Mouse (Mus musculus) thymus, postnatal 4 days (tissue): ENCODE data around the gene S100a7a.
A peak's percentile ranks its signal among the peaks of the same experiment; 100 is the strongest.

Experiments
- DNase-seq: peaks from one replicate; pipeline ENCODE4 v3.0.0; 2021

Gene S100a7a

DNA sequence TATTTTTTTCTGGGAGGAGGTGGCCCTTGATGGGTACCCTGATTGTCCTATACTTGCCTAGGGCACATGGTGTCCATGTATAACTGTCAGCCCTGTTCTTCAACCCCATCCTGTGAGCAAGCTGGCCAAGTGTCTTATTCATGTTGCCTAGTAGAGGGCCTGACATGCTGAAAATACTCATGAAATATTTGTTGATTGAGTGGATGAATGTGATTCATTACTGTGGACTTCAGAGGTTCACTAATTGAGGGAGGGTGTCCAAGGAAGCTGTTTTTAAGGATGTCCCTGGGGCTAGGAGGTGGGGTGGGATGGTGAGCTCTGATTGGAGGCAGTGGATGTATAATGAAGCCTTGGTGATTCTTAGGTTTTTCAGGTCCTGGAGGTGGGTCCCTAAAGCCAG, at the start of gene S100a7a:
Gene S100a7a, plus strand, starts transcription at position 301 of the 400 bp plus-strand sequence.
- no peak for DNase-seq

DNA sequence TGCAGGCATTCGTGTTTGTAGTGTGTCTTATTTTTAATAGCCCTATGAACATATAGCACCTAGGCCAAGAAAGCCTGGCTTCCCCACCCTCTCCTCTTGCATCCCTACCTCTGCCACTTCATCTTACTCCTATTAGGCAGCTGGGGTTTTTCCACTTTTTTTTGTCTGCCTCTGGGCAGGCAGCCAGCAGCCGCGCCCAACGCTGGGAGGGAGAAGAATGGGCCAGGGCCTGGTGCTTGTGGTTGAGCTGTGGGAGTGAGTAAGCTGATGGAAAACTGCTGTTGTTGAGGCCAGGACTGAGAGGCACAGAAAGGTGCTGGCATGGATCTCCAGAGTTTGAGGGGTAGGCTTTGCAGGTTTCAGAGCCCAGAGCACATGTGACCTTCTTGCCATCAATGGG, 49.4 kb upstream of the S100a7a start:
- no peak for DNase-seq

DNA sequence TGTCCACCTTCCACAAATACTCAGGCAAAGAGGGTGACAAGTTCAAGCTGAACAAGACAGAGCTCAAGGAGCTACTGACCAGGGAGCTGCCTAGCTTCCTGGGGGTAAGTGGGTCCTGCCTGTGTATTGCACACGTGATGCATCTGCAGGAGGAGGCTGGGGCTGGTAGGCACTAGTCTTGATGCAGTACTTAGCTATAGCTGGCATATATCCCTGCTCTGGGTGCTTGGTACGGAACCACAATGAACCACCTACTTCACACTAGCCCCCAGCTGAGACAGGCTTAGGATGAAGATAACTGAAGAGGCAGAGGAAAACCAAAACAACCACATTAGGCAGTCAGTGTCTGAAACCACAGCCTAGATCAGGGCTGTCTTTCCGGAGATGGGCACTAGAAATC, 48.8 kb upstream of the S100a7a start:
- no peak for DNase-seq

DNA sequence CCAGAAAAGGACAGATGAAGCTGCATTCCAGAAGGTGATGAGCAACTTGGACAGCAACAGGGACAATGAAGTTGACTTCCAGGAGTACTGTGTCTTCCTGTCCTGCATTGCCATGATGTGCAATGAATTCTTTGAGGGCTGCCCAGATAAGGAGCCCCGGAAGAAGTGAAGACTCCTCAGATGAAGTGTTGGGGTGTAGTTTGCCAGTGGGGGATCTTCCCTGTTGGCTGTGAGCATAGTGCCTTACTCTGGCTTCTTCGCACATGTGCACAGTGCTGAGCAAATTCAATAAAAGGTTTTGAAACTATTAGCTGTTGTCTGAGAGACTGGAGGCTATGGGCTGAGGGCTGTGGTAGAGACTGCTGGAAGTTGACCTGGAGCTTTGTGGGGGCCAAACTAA, 48.1 kb upstream of the S100a7a start:
- DNase-seq: no peak

DNA sequence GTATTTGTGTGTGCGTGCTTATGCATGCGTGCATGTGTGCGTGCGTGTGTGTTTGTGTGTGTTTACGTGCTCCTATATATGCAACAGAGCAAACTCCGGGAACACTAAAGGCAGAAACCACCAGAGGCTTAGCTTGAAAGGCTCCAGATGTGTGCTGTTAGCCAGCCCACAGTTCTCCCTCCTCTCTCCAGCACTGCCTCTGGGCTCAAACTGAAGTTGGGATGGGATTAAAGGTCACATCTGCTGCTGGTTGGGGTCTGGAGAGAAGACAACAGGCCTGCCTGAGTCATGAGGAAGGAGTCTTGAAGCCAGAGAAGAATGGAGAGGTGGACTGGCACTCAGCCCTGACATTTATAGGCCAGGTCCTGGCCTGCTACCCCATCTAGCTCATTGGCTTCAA, 47.6 kb upstream of the S100a7a start:
- no peak for DNase-seq

DNA sequence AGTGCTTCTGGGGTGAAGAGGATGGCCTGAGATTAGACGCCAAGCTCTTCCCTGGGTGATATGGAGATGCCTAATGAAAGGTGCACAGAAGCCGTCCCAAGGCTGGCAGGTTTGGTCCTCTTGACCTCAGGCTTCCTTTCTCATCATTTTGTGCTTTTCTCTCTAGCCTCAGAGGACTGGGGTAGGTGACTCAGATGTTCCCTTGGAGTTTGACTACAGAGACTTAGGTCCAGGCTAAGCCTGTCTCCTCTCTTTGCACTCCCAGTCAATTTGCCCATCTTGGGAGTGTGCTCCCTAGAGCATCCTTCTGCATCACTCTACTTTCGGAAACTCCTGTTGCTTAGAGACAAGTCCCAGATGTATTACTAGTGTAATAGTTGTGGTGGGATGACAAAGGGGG, 46.5 kb upstream of the S100a7a start:
- DNase-seq: no peak

DNA sequence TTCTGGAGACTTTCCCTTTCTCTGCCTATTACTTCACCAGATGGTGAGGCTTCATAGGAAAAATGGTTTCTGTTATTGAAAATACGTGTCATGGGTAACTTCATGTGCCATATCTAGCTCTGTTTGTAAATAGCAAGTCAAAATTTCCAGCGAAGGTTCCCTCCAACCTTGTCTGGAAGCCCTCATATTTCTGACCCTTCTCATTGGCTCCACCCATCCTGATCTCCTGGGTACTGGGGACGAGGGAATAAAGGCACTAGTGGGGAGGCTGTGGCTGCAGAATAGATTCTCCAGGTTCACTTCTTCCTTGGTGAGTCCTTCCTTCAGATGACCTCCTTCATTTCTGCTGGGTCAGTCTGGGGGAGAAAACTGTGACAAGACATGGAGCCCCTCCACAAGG, 45.6 kb upstream of the S100a7a start, which contains the start of gene S100a5:
Gene S100a5, plus strand, starts transcription at position 301 of the 400 bp plus-strand sequence.
- DNase-seq: no peak

DNA sequence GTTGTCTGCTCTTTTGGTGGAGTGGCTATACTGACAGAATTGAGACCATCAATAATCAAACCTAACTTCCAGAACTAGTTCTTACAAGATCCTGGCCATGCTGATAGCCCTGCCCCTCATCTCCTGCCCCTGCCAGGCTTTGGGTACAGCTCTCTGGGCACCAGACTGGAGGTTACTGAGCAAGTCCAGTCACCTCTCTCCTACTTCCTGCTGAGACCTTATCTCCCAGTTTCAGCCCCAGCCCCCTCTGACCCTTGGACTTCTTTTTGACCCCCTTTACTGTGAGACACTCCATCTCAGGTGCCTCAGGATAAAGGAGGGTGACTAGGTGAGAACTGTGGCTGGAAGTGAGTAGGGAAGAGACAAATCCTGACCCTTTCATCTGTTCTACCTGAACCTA, 44.7 kb upstream of the S100a7a start:
- DNase-seq: no peak

DNA sequence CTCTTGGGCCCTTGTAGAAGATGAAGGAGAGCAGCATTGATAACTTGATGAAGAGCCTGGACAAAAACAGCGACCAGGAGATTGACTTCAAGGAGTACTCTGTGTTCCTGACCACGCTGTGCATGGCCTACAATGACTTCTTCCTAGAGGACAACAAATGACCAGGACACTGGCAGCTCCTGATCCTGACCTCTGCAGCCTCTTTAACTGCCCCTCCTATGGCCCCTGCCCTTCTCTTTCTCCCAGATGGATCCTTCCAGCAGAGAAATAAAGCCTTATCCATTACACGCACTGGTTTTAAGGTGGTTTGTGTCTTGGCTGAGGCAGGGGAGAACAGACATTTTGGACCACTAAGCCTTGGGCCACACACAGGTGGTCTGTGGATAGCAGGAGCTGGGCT, 42.3 kb upstream of the S100a7a start:
- DNase-seq: no peak

DNA sequence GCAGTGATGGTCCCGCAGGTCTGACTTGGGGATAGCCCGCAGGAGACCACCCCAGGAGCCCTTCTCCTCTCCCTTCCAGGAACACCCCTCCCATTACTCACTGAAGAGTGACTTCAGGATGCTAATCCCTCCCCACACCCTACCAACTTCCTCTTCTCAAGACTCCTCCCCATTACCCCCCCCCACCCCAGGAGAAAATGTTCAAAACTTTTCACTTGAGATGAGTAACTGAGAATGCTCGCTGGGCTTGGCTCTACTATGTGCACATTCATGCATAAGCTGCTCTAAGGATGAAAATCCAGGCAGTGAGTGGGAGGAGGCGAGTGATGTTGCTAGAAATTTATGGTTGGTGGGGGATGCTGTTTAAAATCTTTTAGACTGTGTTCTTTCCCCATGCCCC, 41.8 kb upstream of the S100a7a start:
- DNase-seq: no peak

DNA sequence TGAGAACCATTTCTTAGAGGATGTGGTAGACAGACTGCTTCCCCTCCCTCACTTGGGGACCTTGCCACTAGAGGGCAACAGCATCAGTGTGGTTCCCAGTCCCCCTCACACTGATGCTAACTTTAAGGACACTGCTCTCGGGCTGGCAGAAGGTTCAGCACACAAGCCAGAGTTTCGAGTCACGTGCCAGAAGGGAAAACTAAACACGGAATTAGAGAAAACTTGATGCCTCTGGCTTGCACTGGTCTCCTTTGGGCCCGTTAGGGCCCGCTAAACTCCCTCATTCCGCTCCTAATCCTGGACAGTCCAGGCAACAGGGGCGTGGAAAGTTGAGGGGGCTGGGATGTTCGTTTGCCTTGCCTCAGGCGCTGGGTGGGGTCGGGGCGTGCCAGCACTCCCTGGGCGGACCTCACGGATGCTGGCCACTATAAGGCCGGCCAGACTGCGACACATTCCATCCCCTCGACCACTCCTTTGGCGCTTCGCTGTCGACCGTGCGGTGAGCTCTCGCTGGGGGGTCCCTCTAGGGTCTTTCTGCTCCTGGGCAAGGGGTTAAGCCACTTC, 41.0 kb upstream of the S100a7a start, which contains the start of gene S100a6:
Gene S100a6, plus strand, starts transcription at position 155 of the 564 bp plus-strand sequence.
- peak; percentile 88 for DNase-seq

DNA sequence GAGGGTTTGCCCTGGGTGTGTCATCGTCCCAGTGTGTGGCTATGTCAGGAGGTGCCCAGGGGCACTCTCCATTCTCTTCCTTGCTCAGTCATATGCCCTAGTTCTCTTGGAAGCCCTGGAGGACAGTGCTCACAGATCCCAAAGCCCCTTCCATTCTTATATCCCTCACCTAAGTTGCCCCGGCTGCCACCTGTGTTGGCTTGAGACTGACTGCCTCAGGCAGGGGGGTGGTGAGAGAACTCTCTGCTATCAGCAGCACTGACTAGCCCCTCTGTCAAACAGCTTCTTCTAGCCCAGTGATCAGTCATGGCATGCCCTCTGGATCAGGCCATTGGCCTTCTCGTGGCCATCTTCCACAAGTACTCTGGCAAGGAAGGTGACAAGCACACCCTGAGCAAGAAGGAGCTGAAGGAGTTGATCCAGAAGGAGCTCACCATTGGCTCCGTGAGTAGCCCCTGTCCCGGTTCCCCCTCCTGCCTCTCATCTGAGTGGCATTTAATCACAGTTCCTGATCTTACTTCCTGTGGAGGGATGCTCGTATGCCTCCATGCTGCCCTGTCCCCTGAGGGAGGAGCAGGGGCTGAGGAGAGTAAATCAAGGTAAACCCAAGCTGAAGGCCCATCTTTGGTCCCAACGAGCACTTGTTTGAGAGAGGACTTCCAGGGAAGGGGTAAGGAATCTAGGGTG, 40.2 kb upstream of the S100a7a start:
- DNase-seq: no peak

DNA sequence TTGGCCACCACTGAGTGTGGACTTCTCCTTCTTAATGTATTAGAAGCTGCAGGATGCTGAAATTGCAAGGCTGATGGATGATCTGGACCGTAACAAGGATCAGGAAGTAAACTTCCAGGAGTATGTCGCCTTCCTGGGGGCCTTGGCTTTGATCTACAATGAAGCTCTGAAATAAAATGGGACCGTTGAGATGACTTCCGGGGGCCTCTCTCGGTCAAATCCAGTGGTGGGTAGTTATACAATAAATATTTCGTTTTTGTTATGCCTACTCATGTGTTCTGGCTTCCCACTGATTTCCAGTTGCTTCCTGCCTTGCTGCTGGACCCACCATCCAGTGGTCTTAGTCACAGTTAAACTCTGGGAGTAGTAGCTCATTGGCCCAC, 39.7 kb upstream of the S100a7a start:
- DNase-seq: no peak

DNA sequence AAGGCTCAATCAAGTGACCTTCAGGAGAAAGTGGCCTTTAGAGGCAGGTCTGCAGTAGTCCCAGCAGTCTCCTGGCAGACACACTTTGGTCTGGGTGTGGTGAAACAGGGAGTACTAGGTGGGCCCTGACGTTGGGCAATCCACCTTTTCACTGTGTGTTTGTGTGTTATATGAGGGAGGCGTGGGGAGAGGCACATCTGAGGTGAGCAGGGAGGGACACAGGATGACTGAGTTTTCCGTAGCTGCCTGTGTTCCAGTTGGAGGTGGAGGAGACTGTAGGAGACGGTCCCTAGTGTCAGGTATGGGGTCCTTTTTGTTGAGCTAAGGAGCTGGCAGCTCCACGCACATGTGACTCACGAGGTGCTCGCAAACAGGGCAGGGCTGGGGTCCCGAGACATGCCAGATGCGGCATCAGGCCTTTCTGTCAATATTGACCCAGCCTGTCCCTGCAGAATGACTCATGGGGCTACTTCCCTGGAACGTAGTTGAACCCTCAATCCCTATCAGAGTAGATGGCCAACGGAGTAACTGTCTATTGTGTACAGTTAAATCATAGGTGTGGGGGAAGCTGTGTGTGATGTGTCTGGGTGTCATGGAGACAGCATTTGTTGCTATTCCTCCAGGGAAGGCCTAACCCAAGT, 39.1 kb upstream of the S100a7a start:
- no peak for DNase-seq

DNA sequence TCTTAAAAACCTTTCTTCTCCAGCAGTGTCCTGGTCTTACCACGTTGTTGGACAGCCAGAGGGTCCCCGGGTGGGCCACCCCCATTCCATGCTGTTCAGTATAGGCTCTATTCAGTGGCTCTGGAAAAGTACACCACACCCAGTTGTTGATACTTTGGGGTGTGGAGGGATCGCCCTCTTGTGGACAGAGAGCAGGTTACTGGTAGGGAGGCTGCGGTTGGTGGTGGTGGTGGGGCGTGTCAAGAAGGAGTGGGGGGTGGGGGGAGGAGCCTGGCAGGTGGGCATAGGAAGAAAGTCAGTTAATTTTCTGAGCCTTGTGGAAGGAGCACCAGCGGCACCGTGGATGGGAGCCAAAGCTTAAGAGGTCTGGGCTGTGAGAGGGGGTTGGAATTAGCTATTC, 38.4 kb upstream of the S100a7a start:
- peak; percentile 85 for DNase-seq

DNA sequence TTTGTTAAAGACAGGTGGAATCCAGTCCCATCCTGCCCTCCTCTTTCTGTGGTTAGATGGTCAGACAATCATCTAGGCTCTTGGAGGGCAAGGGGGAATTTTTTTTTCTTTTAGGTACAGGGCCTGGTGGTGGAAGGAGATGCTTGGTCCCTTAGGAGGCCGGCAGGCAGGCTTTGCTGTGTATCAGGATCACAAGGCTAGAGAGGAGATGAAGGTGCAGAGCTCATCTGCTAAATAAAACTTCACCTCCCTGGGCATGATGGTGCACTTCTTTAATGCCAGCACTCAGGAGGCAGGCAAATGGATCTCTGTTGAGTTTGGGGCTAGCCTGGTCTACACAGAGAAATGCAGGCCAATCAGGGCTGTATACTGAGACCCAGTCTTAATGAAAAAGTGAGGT, 37.9 kb upstream of the S100a7a start:
- DNase-seq: no peak

DNA sequence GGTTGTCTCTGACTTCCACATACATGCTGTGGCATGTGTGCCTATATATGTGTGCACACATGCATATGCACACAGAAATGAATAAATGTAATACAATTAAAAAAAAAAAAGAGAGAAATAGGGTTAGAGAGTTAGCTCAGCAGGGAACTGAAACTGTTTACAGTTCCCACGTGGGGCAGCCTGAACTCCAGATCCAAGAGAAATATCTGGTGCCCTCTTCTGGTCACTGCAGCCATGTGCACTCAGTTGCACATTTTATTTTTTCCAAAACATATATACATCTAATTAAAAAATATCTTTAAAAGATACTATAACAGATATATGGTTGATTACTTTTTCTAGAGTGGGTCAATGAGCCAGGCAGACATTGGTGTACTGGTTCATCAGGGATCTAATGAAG, 36.2 kb upstream of the S100a7a start:
- DNase-seq: no peak

DNA sequence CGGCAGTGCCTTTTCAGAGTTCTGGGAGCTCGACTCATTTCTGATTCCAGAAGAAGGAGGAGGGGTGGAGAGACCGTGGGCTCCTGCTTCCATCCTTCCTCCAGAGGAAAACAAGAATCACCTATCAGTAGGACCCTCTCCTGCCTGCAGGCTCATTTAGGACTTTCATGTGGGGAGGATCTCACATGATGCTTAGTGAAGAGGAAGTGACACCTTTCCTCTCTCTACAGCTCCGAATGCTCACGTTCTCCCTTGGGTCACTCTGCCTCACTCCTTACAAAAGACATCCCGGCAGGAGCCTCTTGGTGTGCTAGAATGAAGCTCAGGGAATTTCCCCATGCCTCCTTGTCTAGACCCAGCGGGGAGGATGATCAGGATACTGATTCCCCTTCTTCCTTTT, 32.3 kb upstream of the S100a7a start:
- no peak for DNase-seq

DNA sequence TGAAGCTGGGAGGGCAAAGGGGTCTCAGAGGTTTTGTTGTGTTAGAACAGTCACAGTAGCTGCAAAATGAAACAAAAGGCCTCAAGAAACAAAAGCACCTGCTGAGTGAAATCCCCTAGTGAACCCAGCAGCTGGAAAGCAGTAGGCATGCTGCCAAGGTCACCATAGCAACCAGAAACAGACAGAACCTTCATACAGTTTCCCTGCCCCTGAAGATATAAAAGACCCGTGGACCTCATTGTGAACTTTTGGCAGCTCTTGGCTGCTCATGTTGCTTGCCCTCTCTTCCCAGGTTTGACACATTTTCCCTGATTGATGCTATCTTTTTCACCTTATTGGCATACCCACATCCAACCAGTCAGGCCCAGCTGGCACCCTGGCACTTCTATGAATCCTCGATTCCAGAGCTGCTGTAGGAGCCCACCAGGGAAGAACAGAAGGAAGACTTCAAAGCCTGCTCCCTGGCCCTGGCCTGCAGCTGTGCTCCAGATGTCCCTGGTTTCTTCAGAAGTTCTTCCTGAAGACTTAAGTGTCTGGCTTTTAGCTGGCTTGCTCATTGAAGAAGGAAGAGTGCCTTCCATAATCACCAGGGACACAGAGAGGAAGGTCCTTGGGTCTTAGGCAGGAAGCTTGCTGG, 30.3 kb upstream of the S100a7a start:
- peak; percentile 58 for DNase-seq

DNA sequence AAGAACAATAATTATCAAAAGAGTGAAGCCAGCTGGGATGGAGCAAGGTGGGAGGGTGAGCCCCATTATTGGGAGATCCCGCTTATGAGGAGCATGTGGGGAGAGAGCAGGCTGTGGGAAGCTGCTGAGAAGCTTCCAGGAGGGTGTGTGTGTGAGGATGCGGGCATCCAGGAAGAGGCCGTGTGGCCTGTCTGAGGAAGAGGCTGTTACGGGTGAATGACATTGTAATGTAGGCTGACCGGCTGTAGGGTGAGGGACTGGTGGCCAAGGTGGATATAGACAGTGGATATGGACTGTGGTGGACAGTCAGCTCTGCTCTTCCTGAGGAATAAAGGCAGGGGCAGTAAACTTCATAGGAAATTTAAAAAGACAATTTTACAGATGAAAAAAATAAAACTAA, 28.3 kb upstream of the S100a7a start:
- DNase-seq: no peak

DNA sequence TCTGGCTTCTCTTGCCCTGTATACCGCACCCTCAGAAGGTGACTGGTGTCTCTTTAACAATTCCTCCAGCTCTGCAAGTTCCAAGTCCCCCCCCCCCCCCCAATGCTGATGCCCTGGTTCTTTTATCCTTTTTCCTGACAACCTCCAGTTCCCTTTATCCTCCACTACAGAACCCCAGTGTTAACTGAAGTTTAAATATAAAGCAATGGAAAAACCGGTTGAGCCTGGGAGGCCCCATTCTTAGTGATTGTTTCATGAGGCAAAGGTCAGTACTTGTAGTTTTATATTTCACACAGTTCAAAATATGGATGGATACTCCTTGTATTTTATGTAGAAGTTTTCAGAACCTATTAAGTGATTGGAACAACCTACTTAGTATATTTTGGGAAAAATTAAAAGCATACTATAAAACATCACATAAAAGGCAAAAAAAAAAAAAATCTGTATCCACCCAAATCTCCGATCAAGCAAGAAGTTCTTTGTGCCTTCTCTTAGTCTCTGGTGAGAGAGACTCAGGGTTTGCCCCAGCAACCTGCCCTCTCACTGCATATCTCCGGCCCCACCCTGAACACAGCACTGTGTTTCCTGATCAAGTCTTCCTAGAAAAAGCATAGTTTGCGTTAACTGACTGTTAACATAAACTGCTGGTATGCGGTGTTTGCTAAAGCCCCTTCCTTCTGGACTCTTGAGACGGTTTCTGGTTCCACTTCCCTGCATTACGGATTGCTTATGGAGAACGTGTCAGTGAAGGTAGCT, 27.4 kb upstream of the S100a7a start:
- DNase-seq: no peak

DNA sequence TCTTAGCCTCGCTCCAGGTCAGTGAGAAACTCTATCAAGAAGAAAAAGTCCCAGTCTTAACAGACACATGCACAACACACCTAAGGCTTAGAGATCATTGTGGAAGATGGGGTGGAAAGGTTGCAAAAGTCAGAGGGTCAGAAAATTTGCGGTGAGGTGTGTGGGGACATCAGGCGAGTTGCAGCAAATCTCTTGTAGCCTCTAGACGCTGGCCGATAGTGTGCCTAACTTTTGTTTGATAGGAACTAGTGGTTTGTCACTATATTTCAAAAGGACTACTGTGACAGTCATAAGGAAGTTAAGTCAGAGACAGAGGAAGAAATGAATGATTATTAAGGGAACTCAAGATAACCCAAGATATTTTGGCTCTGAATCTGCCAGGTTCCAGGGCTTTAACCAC, 26.5 kb upstream of the S100a7a start:
- no peak for DNase-seq

DNA sequence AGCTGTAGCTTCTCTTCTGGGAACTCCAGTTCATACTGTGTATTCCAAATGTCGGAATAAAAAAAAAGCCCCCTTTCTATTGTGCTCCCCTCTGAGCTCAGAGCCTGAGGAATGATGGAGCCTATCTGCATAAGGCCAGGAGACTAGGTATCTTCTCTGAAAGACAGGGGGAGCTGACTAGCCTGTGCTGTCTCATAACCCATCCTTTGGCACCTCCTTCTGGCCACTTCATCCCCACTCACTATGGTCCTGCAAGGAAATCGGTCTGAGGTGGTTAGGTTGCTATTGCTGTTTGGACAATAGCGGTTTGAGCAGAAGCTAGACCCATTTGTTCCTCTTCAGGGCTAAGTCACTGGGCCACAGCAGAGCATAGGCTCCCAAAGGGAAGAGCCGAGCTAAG, 26.0 kb upstream of the S100a7a start:
- DNase-seq: no peak
